Mouse (Mus musculus): ENCODE measurements around the gene Atpaf1. TPM values are rescaled to one million over a fixed set of nuclear protein-coding genes. Genes with fewer than 3 reads are reported as not detected.

Atpaf1 gene
- polyA plus RNA-seq, 1 experiment from 2014 or later = 68.7 TPM

- peaks cover 36% of the 10 kb centered on the region for H3K36me3 ChIP-seq
- ATAC-seq (ENCODE audit: insufficient number of reproducible peaks, insufficient read depth, low FRiP score, low TSS enrichment, low read depth) = no peak
- peaks cover 8% of the 10 kb centered on the region; the same call in 1 of the 2 replicates for H3K27me3 ChIP-seq
- no peak overlapping the region for H3K4me2 ChIP-seq
- H3K4me1 ChIP-seq (replicated peaks) = peaks cover 8% of the 10 kb centered on the region
- H3K9me3 ChIP-seq = no peaks in the 10 kb centered on the region
- no peak overlapping the region for H3K4me3 ChIP-seq (replicated peaks)
- WGBS = 80% methylated on average over 5 of the region's 5 CpGs
- H3K9ac ChIP-seq (replicated peaks) = no peak overlapping the region
- H3K27ac ChIP-seq = no peak overlapping the region
Measured at GRCm38 (mm10) chr4:115830491-115830890, 45.9 kb downstream of the Atpaf1 start.

- H3K27ac ChIP-seq = no peak overlapping the region
- peaks cover 42% of the 10 kb centered on the region for H3K36me3 ChIP-seq
- peaks cover 8% of the 10 kb centered on the region for H3K4me1 ChIP-seq (replicated peaks)
- WGBS = 93% methylated on average over 22 of the region's 22 CpGs
- no peaks in the 10 kb centered on the region for H3K9me3 ChIP-seq
- H3K4me3 ChIP-seq (replicated peaks) = no peak overlapping the region
- H3K9ac ChIP-seq (replicated peaks) = no peak overlapping the region
- ATAC-seq (ENCODE audit: insufficient number of reproducible peaks, insufficient read depth, low FRiP score, low TSS enrichment, low read depth) = no peak
- H3K4me2 ChIP-seq = no peak overlapping the region
- H3K27me3 ChIP-seq = peaks cover 8% of the 10 kb centered on the region; the same call in 1 of the 2 replicates
Measured at GRCm38 (mm10) chr4:115831221-115831620, 46.6 kb downstream of the Atpaf1 start.

GRCm38 (mm10) chr4:115832040-115832439 is 47.4 kb downstream of the Atpaf1 start:
- Histone ChIP-seq H3K27me3 (peaks cover 8% of the 10 kb centered on the region; the same call in 1 of the 2 replicates), H3K36me3 (peaks cover 42% of the 10 kb centered on the region), H3K4me1 (replicated peaks) (peaks cover 8% of the 10 kb centered on the region), H3K4me2 (no peak overlapping the region), H3K9ac (replicated peaks) (no peak overlapping the region), H3K4me3 (replicated peaks) (no peak overlapping the region), H3K9me3 (no peaks in the 10 kb centered on the region), H3K27ac (no peak overlapping the region)
- WGBS = 63% methylated on average over 2 of the region's 2 CpGs
- ATAC-seq (ENCODE audit: insufficient number of reproducible peaks, insufficient read depth, low FRiP score, low TSS enrichment, low read depth) = no peak

GRCm38 (mm10) chr4:115835576-115835975 is 51.0 kb downstream of the Atpaf1 start:
- no peak for ATAC-seq (ENCODE audit: insufficient number of reproducible peaks, insufficient read depth, low FRiP score, low TSS enrichment, low read depth)
- Histone ChIP-seq H3K9ac (replicated peaks) (no peak overlapping the region), H3K4me3 (replicated peaks) (no peak overlapping the region), H3K4me1 (replicated peaks) (peaks cover 7% of the 10 kb centered on the region), H3K36me3 (peaks cover 42% of the 10 kb centered on the region), H3K27ac (no peak overlapping the region), H3K27me3 (peaks cover 3% of the 10 kb centered on the region; the same call in 1 of the 2 replicates), H3K4me2 (no peak overlapping the region), H3K9me3 (no peaks in the 10 kb centered on the region)
- WGBS = 75% methylated on average over 2 of the region's 2 CpGs

GRCm38 (mm10) chr4:115838196-115838595 is 53.6 kb downstream of the Atpaf1 start:
- no peak for ATAC-seq (ENCODE audit: insufficient number of reproducible peaks, insufficient read depth, low FRiP score, low TSS enrichment, low read depth)
- 80% methylated on average over 4 of the region's 4 CpGs for WGBS
- peak overlapping the region; percentile 67 for H3K4me2 ChIP-seq

GRCm38 (mm10) chr4:115838696-115839641 is 54.4 kb downstream of the Atpaf1 start, which contains the start of gene Mknk1:
Gene Mknk1, plus strand, starts transcription at chr4:115839198.
- H3K9me3 ChIP-seq = no peaks in the 10 kb centered on the region
- peak within 1 kb of the TSS; percentile 71 for H3K9ac ChIP-seq (replicated peaks)
- H3K27ac ChIP-seq = peak within 1 kb of the TSS; percentile 82
- peaks cover 19% of the 10 kb centered on the region for H3K36me3 ChIP-seq
- 2% methylated on average over 51 of the region's 51 CpGs for WGBS
- peaks cover 7% of the 10 kb centered on the region for H3K4me1 ChIP-seq (replicated peaks)
- peak within 1 kb of the TSS; percentile 71 for H3K4me3 ChIP-seq (replicated peaks)
- peak within 1 kb of the TSS; percentile 67 for H3K4me2 ChIP-seq
- ATAC-seq (ENCODE audit: insufficient number of reproducible peaks, insufficient read depth, low FRiP score, low TSS enrichment, low read depth) = peak; percentile 90
- H3K27me3 ChIP-seq = no peaks in the 10 kb centered on the region

More at GRCm38 (mm10) chr4:115838196-115838595, 53.6 kb downstream of the Atpaf1 start:
- peak overlapping the region; percentile 71 for H3K4me3 ChIP-seq (replicated peaks)
- no peaks in the 10 kb centered on the region for H3K9me3 ChIP-seq
- peak overlapping the region; percentile 82; the same call in 1 of the 2 replicates for H3K27ac ChIP-seq
- H3K36me3 ChIP-seq = peaks cover 25% of the 10 kb centered on the region
- H3K4me1 ChIP-seq (replicated peaks) = peaks cover 7% of the 10 kb centered on the region
- no peak overlapping the region for H3K9ac ChIP-seq (replicated peaks)
- H3K27me3 ChIP-seq = no peaks in the 10 kb centered on the region

GRCm38 (mm10) chr4:115839956-115840355 is 55.3 kb downstream of the Atpaf1 start:
- H3K9me3 ChIP-seq = no peaks in the 10 kb centered on the region
- 45% methylated on average over 4 of the region's 4 CpGs for WGBS
- H3K4me3 ChIP-seq (replicated peaks) = peak overlapping the region; percentile 71

GRCm38 (mm10) chr4:115840842-115841241 is 56.2 kb downstream of the Atpaf1 start:
- H3K36me3 ChIP-seq = peaks cover 4% of the 10 kb centered on the region; the same call in 1 of the 2 replicates
- no peak overlapping the region for H3K4me2 ChIP-seq
- 94% methylated on average over 4 of the region's 4 CpGs for WGBS
- H3K9ac ChIP-seq (replicated peaks) = no peak overlapping the region
- no peaks in the 10 kb centered on the region for H3K27me3 ChIP-seq
- H3K27ac ChIP-seq = no peak overlapping the region
- ATAC-seq (ENCODE audit: insufficient number of reproducible peaks, insufficient read depth, low FRiP score, low TSS enrichment, low read depth) = no peak
- no peaks in the 10 kb centered on the region for H3K9me3 ChIP-seq
- H3K4me1 ChIP-seq (replicated peaks) = peaks cover 7% of the 10 kb centered on the region
- no peak overlapping the region for H3K4me3 ChIP-seq (replicated peaks)

More at GRCm38 (mm10) chr4:115839956-115840355, 55.3 kb downstream of the Atpaf1 start:
- no peak overlapping the region for H3K9ac ChIP-seq (replicated peaks)
- peak overlapping the region; percentile 67 for H3K4me2 ChIP-seq
- peaks cover 10% of the 10 kb centered on the region for H3K36me3 ChIP-seq
- ATAC-seq (ENCODE audit: insufficient number of reproducible peaks, insufficient read depth, low FRiP score, low TSS enrichment, low read depth) = no peak
- peaks cover 7% of the 10 kb centered on the region for H3K4me1 ChIP-seq (replicated peaks)
- no peaks in the 10 kb centered on the region for H3K27me3 ChIP-seq
- no peak overlapping the region; the same call in 1 of the 2 replicates for H3K27ac ChIP-seq

GRCm38 (mm10) chr4:115846656-115847055 is 62.0 kb downstream of the Atpaf1 start:
- WGBS = 73% methylated on average over 2 of the region's 2 CpGs
- H3K27ac ChIP-seq = no peak overlapping the region
- H3K4me3 ChIP-seq (replicated peaks) = no peak overlapping the region
- ATAC-seq (ENCODE audit: insufficient number of reproducible peaks, insufficient read depth, low FRiP score, low TSS enrichment, low read depth) = no peak
- peaks cover 5% of the 10 kb centered on the region; the same call in 1 of the 2 replicates for H3K4me1 ChIP-seq (replicated peaks)
- no peak overlapping the region for H3K9ac ChIP-seq (replicated peaks)
- no peaks in the 10 kb centered on the region for H3K9me3 ChIP-seq
- H3K27me3 ChIP-seq = no peaks in the 10 kb centered on the region
- H3K36me3 ChIP-seq = peaks cover 42% of the 10 kb centered on the region
- no peak overlapping the region for H3K4me2 ChIP-seq

GRCm38 (mm10) chr4:115847377-115847776 is 62.8 kb downstream of the Atpaf1 start:
- Histone ChIP-seq H3K9ac (replicated peaks) (no peak overlapping the region), H3K9me3 (no peaks in the 10 kb centered on the region), H3K4me1 (replicated peaks) (peaks cover 5% of the 10 kb centered on the region; the same call in 1 of the 2 replicates), H3K36me3 (peaks cover 48% of the 10 kb centered on the region), H3K27ac (no peak overlapping the region), H3K27me3 (no peaks in the 10 kb centered on the region), H3K4me2 (no peak overlapping the region), H3K4me3 (replicated peaks) (no peak overlapping the region)
- ATAC-seq (ENCODE audit: insufficient number of reproducible peaks, insufficient read depth, low FRiP score, low TSS enrichment, low read depth) = no peak
- WGBS = 64% methylated on average over 5 of the region's 5 CpGs

GRCm38 (mm10) chr4:115848083-115848482 is 63.5 kb downstream of the Atpaf1 start:
- Histone ChIP-seq H3K4me2 (no peak overlapping the region), H3K27me3 (no peaks in the 10 kb centered on the region), H3K9me3 (no peaks in the 10 kb centered on the region), H3K9ac (replicated peaks) (no peak overlapping the region), H3K36me3 (peaks cover 55% of the 10 kb centered on the region), H3K27ac (no peak overlapping the region), H3K4me3 (replicated peaks) (no peak overlapping the region), H3K4me1 (replicated peaks) (peaks cover 5% of the 10 kb centered on the region; the same call in 1 of the 2 replicates)
- ATAC-seq (ENCODE audit: insufficient number of reproducible peaks, insufficient read depth, low FRiP score, low TSS enrichment, low read depth) = no peak
- WGBS = 92% methylated on average over 1 of the region's 1 CpGs

Measured in limb, embryonic 12.5 days (tissue).